Mouse (Mus musculus) ES-E14 (cell line): Measurements from ENCODE around the gene Lrrc61.

Experiments
- ZC3H11A ChIP-seq: IDR thresholded peaks from 2 replicates; pipeline ENCODE4 v1.6.1; 2012; ENCODE audit warnings: low read depth, mild to moderate bottlenecking, inconsistent platforms, low read length, borderline replicate concordance
- ZNF384 ChIP-seq: IDR thresholded peaks from 2 replicates; pipeline ENCODE4 v1.6.1; 2012; ENCODE audit warnings: low read depth, low read length, inconsistent platforms

- TF ChIP-seq ZC3H11A (no peak), ZNF384 (no peak)
Measured at GRCm38 (mm10) chr6:48591221-48591845, 36.7 kb downstream of the Lrrc61 start.
